ENCODE assay signal across 14 mouse cellular contexts in the genomic region with DNA sequence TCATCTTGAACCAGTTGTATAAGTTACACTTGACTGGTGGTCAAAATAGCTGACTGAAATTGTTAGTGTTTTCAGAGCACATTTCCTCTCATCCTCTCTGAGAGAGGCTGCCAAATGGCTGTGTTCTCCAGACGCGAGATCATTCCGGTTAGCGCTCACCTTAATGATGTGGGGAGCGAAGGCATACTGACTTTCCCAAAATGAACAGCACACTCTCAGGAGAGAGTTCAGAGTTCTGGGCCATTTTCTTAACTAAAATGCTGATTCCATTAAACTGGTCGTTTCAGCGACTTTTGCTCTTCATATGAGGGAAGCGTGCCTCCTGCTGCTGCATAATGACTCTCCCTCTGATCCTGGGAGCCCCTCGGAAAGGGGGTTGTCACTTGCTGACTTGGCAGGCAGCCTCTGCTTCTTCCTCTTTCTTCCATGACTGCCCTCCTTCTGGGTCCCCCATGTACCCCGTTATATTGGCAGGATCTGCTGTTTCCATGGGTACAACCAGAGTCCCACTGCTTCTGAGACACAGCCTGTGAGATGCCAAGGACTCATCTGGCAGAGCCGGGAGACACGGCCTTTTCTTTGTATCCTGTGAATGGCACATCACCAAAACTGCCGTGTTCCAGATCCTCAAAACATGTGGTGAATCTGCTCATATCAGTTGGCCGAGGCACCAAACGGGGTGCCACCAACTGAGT. TPM values are rescaled to one million over a fixed set of nuclear protein-coding genes. Genes with fewer than 3 reads are reported as not detected.
A peak's percentile ranks its signal among the peaks of the same experiment; 100 is the strongest.
DNase-seq lines count a peak whose midpoint lies in the region; ATAC-seq lines count a peak whose summit lies in the region.
"Had no signal": no experiment of that assay in that cellular context is flagged by ENCODE, and none has a peak within 500 bp of the region (broad histone marks: within the 10 kb centered on the region; RNA-seq: fewer than 3 reads in every experiment).

No protein-coding gene starts in this region.

- DNase-seq in hindbrain, embryonic 10.5 days (ENCODE audit: low spot score): no peak
- peak; percentile 39 for DNase-seq in brain, embryonic 18.5 days (ENCODE audit: low read depth, low spot score)
- DNase-seq in adrenal gland, adult (ENCODE audit: inconsistent age in 2 of 2, low spot score in 1 of 2): no peak
- DNase-seq in heart, adult 18-20 months: no peak
- DNase-seq: kidney, adult 11 months; thymus, postnatal 25 days had no signal

- no peaks in the 10 kb centered on the region for H3K9me3 ChIP-seq in hindbrain, embryonic 12.5 days (replicated peaks)
- no peaks in the 10 kb centered on the region for H3K9me3 ChIP-seq in hindbrain, embryonic 10.5 days
- H3K9me3 ChIP-seq in hindbrain, embryonic 15.5 days: no peaks in the 10 kb centered on the region
- H3K9me3 ChIP-seq: limb, embryonic 12.5 days had no signal

- H3K79me2 ChIP-seq in macrophage (ENCODE audit: inconsistent target): no peaks in the 10 kb centered on the region

- H3K9ac ChIP-seq in hindbrain, embryonic 12.5 days: no peak overlapping the region
- H3K9ac ChIP-seq in hindbrain, embryonic 15.5 days: no peak overlapping the region
- H3K9ac ChIP-seq: limb, embryonic 12.5 days had no signal

- H3K27me3 ChIP-seq in hindbrain, embryonic 12.5 days: no peaks in the 10 kb centered on the region
- no peaks in the 10 kb centered on the region for H3K27me3 ChIP-seq in hindbrain, embryonic 10.5 days (ENCODE audit: insufficient read depth, poor library complexity, severe bottlenecking)
- H3K27me3 ChIP-seq in hindbrain, embryonic 15.5 days: no peaks in the 10 kb centered on the region

- H3K36me3 ChIP-seq in hindbrain, embryonic 12.5 days: no peaks in the 10 kb centered on the region
- H3K36me3 ChIP-seq in hindbrain, embryonic 10.5 days: no peaks in the 10 kb centered on the region
- H3K36me3 ChIP-seq in hindbrain, embryonic 15.5 days: no peaks in the 10 kb centered on the region
- H3K36me3 ChIP-seq in macrophage (ENCODE audit: inconsistent target): no peaks in the 10 kb centered on the region
- H3K36me3 ChIP-seq: limb, embryonic 12.5 days had no signal

- 71% methylated on average over 15 of the region's 15 CpGs for WGBS in hindbrain, embryonic 12.5 days
- 74% methylated on average over 15 of the region's 15 CpGs for WGBS in hindbrain, embryonic 10.5 days
- WGBS in hindbrain, embryonic 15.5 days: 32% methylated on average over 15 of the region's 15 CpGs
- WGBS in macrophage (ENCODE audit: missing documents): 46% methylated on average over 15 of the region's 15 CpGs

- 0 out of 2 replicates have a peak overlapping the region, but pooled peaks have one; percentile 42 for H3K27ac ChIP-seq in hindbrain, embryonic 12.5 days
- no peak overlapping the region for H3K27ac ChIP-seq in hindbrain, embryonic 10.5 days
- H3K27ac ChIP-seq in hindbrain, embryonic 15.5 days (replicated peaks): peak overlapping the region; percentile 74
- peak overlapping the region; percentile 54 for H3K27ac ChIP-seq in macrophage
- H3K27ac ChIP-seq: limb, embryonic 12.5 days had no signal

- ATAC-seq in hindbrain, embryonic 12.5 days (ENCODE audit: low FRiP score): no peak
- peak; percentile 93 for ATAC-seq in hindbrain, embryonic 15.5 days (ENCODE audit: low FRiP score, low read depth)
- no peak for ATAC-seq in inflammation-experienced regulatory T-cells, adult 6 months

- H3K4me3 ChIP-seq in hindbrain, embryonic 12.5 days: no peak overlapping the region
- no peak overlapping the region for H3K4me3 ChIP-seq in hindbrain, embryonic 10.5 days
- no peak overlapping the region for H3K4me3 ChIP-seq in hindbrain, embryonic 15.5 days
- H3K4me3 ChIP-seq in macrophage (ENCODE audit: inconsistent target): no peak overlapping the region
- H3K4me3 ChIP-seq: erythroblast, embryonic 14.5 days; limb, embryonic 12.5 days had no signal

- H3K4me1 ChIP-seq in hindbrain, embryonic 12.5 days: peaks cover 3% of the 10 kb centered on the region
- 0 out of 2 replicates have a peak, but pooled peaks cover 4% of the 10 kb centered on the region for H3K4me1 ChIP-seq in hindbrain, embryonic 10.5 days (replicated peaks)
- H3K4me1 ChIP-seq in hindbrain, embryonic 15.5 days (replicated peaks): peaks cover 18% of the 10 kb centered on the region

- H3K4me2 ChIP-seq in hindbrain, embryonic 12.5 days (replicated peaks): no peak overlapping the region
- peak overlapping the region; percentile 16; the same call in 1 of the 2 replicates for H3K4me2 ChIP-seq in hindbrain, embryonic 15.5 days
- H3K4me2 ChIP-seq: heart, embryonic 11.5 days; limb, embryonic 12.5 days had no signal

RNA-seq across cellular contexts. Expression of a gene that starts 35.0 kb away (rescaled TPM):
- polyA plus RNA-seq in hindbrain, embryonic 12.5 days (2016; fragmentation: Nextera tagmentation; extraction: Ambion mirVana): not detected in 2 replicates
- polyA plus RNA-seq in hindbrain, embryonic 10.5 days (2016; fragmentation: Nextera tagmentation; extraction: Ambion mirVana): not detected in 2 replicates
- polyA plus RNA-seq in hindbrain, embryonic 15.5 days (2015; fragmentation: Nextera tagmentation; extraction: Ambion mirVana): 0.26 and 0.41 TPM in 2 replicates
- 1 to 10 TPM in 2 of 26 experiments, under 1 TPM in 1, not detected in 23; 0.70 to 1.4 (median 1.2) TPM for total RNA-seq in macrophage (2018; cell fraction: chromatin; rRNA removed)
- under 1 TPM in 1 of 26 experiments, not detected in 25; 0.21 TPM for total RNA-seq in macrophage (2018; cell fraction: cytosol; rRNA removed)
- total RNA-seq in macrophage (2018; cell fraction: nucleus; rRNA removed): 1 to 10 TPM in 7 of 26 experiments, not detected in 19; 1.2 to 2.7 (median 1.5) TPM
- polyA plus RNA-seq in macrophage (2018): 0.20 to 0.43 TPM in 2 of 3 replicates, not detected in the other
- total RNA-seq in heart, adult 18-20 months (2021): not detected
- not detected for polyA plus RNA-seq in inflammation-experienced regulatory T-cells, adult 6 months (2017; shearing (Covaris generic))
- polyA plus RNA-seq: erythroblast, embryonic 14.5 days; limb, embryonic 12.5 days; lung, embryonic 16.5 days had no signal
